Mouse (Mus musculus): ENCODE data around the gene Gm44502. TPM values are rescaled to one million over a fixed set of nuclear protein-coding genes. Genes with fewer than 3 reads are reported as not detected.

The Gm44502 gene
- not detected in 2 replicates for polyA plus RNA-seq (2014; fragmentation: Nextera tagmentation; extraction: Ambion mirVana)

DNA sequence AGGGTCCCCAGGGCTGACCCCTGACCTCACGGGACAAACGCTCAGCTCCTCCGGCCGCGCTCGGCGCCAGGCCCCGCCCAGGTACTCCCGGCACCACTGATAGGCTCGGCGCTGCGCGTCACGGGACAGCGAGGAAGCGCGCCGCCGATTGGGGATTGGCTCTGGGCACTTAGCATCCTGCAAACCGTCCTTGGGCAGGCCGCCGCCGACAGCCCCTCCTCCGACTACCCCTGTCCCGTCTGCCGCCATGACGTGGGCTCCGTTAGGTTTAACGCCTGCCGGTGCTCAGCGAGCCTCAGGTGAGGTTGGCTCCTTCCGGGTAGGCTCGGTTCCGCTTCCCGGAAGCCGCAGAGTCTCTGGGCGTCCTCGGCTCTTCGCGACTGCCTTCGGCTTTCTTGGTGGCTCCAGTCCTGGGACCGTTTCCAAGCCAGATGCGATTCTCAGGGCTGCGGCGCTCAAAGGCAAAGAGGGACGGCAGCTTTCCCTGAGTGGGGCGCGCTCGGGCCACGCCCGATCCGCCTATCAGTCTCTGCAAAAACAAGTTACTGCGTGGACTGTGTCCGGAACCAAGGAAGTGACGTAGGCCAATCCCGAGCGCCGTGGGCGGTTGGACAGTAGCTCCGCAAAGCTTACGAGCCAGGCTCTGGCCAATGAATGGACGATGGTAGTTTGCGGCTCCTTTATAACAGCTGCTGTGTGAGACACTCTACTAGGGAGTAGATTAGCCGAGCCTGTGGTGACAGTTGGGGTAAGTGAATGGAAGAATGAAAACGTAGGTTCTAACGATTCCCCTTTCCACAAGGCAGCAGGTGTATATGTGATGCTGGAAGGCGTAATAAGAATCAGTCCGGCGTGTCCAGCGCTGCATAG is at the start of gene Gm44502, which contains the start of the genes C730034F03Rik and Chkb:
Gm44502 (minus strand) TSS at position 345 of the 870 bp plus-strand sequence.
C730034F03Rik (plus strand) TSS at position 238 of the 870 bp plus-strand sequence.
Chkb (minus strand) TSS at position 557 of the 870 bp plus-strand sequence.
- no peaks in the 10 kb centered on the region for H3K9me3 ChIP-seq (ENCODE audit: control insufficient read depth, low read depth, low read length)
- no peaks in the 10 kb centered on the region for H3K4me1 ChIP-seq (ENCODE audit: control insufficient read depth, insufficient read depth, low read length)
- H3K9ac ChIP-seq (replicated peaks; ENCODE audit: low read depth, low read length), result peak within 1 kb of the TSS; percentile 57
- under 1% methylated on average over 68 of the region's 70 CpGs for WGBS
- peaks cover 15% of the 10 kb centered on the region for H3K36me3 ChIP-seq (ENCODE audit: control insufficient read depth, insufficient read depth, low read length)
- H3K27me3 ChIP-seq (ENCODE audit: control insufficient read depth, insufficient read depth, low read length), result no peaks in the 10 kb centered on the region
- ATAC-seq (ENCODE audit: insufficient number of reproducible peaks, insufficient read depth, low FRiP score, low read depth), result peak; percentile 92
- H3K27ac ChIP-seq (ENCODE audit: low read length), result peak within 1 kb of the TSS; percentile 97
- H3K4me2 ChIP-seq (replicated peaks; ENCODE audit: low read depth, low read length), result peak within 1 kb of the TSS; percentile 85
- H3K4me3 ChIP-seq (ENCODE audit: low read depth, low read length), result peak within 1 kb of the TSS; percentile 78

- H3K9ac ChIP-seq (replicated peaks; ENCODE audit: low read depth, low read length), result no peak overlapping the region
- no peak overlapping the region for H3K27ac ChIP-seq (ENCODE audit: low read length)
- H3K9me3 ChIP-seq (ENCODE audit: control insufficient read depth, low read depth, low read length), result no peaks in the 10 kb centered on the region
- no peak for ATAC-seq (ENCODE audit: insufficient number of reproducible peaks, insufficient read depth, low FRiP score, low read depth)
- 89% methylated on average over 3 of the region's 3 CpGs for WGBS
- no peaks in the 10 kb centered on the region for H3K36me3 ChIP-seq (ENCODE audit: control insufficient read depth, insufficient read depth, low read length)
- H3K27me3 ChIP-seq (ENCODE audit: control insufficient read depth, insufficient read depth, low read length), result no peaks in the 10 kb centered on the region
- H3K4me2 ChIP-seq (replicated peaks; ENCODE audit: low read depth, low read length), result no peak overlapping the region
- peaks cover 4% of the 10 kb centered on the region for H3K4me1 ChIP-seq (ENCODE audit: control insufficient read depth, insufficient read depth, low read length)
- H3K4me3 ChIP-seq (ENCODE audit: low read depth, low read length), result no peak overlapping the region
Observed at GRCm38 (mm10) chr15:89478622-89479021, 49.1 kb upstream of the Gm44502 start.

DNA sequence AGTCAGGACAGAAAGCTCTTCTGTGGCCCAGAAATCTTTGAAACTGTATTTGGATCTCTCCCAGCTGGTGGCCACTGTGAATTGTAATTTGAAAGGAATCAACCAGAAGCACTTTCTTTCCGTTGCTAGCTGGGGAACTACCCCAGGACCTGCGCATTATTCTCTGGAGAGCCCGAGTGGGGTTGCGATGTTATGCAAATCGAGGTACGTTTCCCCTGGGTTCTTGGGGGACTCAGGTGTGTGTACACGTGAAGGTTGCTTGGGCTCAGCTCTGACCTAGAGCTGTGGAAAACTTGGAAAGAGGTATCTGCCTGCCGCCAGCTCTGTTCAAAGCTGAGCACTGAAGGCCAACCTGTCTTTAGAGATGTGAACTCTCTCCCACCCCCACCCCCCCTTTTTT is 48.3 kb upstream of the Gm44502 start:
- no peak overlapping the region for H3K4me3 ChIP-seq (ENCODE audit: low read depth, low read length)
- ATAC-seq (ENCODE audit: insufficient number of reproducible peaks, insufficient read depth, low FRiP score, low read depth), result no peak
- H3K9me3 ChIP-seq (ENCODE audit: control insufficient read depth, low read depth, low read length), result no peaks in the 10 kb centered on the region
- no peak overlapping the region for H3K4me2 ChIP-seq (replicated peaks; ENCODE audit: low read depth, low read length)
- H3K36me3 ChIP-seq (ENCODE audit: control insufficient read depth, insufficient read depth, low read length), result no peaks in the 10 kb centered on the region
- H3K4me1 ChIP-seq (ENCODE audit: control insufficient read depth, insufficient read depth, low read length), result peaks cover 4% of the 10 kb centered on the region
- no peaks in the 10 kb centered on the region for H3K27me3 ChIP-seq (ENCODE audit: control insufficient read depth, insufficient read depth, low read length)
- WGBS, result 61% methylated on average over 8 of the region's 8 CpGs
- H3K9ac ChIP-seq (replicated peaks; ENCODE audit: low read depth, low read length), result no peak overlapping the region
- no peak overlapping the region for H3K27ac ChIP-seq (ENCODE audit: low read length)

DNA sequence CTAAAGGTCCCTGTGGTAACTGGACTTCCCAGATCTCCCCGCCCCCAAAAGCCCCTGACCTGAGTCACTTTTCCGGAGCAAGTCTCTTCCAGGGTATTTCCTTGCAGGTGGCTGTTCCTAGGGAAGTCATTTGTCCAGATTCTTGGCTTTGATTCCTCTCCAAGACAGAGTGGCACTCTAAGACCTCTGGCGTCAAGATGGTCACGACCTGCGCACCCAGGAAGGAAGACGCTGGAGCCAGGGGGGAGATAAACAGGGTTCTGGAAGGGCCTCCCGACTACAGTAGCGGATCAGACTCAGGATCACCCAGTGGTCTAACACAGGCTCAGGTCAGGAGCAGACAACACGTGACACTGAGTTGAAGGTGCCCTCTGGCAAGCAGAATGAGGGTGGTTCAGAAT is 47.6 kb upstream of the Gm44502 start, which contains the start of gene Arsa:
Arsa (minus strand) TSS at position 335 of the 401 bp plus-strand sequence.
- H3K4me2 ChIP-seq (replicated peaks; ENCODE audit: low read depth, low read length), result peak within 1 kb of the TSS; percentile 84
- WGBS, result 30% methylated on average over 9 of the region's 9 CpGs
- H3K27ac ChIP-seq (ENCODE audit: low read length), result peak within 1 kb of the TSS; percentile 66
- peak within 1 kb of the TSS; percentile 55 for H3K4me3 ChIP-seq (ENCODE audit: low read depth, low read length)
- H3K27me3 ChIP-seq (ENCODE audit: control insufficient read depth, insufficient read depth, low read length), result no peaks in the 10 kb centered on the region
- ATAC-seq (ENCODE audit: insufficient number of reproducible peaks, insufficient read depth, low FRiP score, low read depth), result no peak
- H3K4me1 ChIP-seq (ENCODE audit: control insufficient read depth, insufficient read depth, low read length), result peaks cover 4% of the 10 kb centered on the region
- no peaks in the 10 kb centered on the region for H3K36me3 ChIP-seq (ENCODE audit: control insufficient read depth, insufficient read depth, low read length)
- peak within 1 kb of the TSS; percentile 52 for H3K9ac ChIP-seq (replicated peaks; ENCODE audit: low read depth, low read length)
- H3K9me3 ChIP-seq (ENCODE audit: control insufficient read depth, low read depth, low read length), result no peaks in the 10 kb centered on the region

DNA sequence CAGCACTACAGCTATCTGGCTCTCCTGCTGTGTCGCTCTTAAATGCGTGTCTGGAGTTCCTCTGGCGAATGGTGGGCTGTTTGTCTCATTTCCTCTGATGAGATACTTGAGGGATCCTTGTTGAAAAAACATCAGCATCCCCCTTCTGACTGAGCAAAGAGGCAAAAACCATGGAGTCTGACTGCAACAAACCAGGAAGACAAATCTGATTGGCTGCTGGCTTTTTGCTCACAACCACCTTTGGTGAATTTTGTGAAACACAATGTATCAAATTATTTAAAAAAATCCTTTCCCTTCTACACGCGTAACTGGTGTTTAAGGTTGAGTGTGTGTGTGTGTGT is 46.9 kb upstream of the Gm44502 start:
- Histone ChIP-seq H3K9ac (replicated peaks; ENCODE audit: low read depth, low read length) (peak overlapping the region; percentile 52), H3K27me3 (ENCODE audit: control insufficient read depth, insufficient read depth, low read length) (no peaks in the 10 kb centered on the region)
- WGBS, result 4% methylated on average over 5 of the region's 5 CpGs

GRCm38 (mm10) chr15:89475611-89476474 is 46.3 kb upstream of the Gm44502 start:
- Histone ChIP-seq H3K4me1 (ENCODE audit: control insufficient read depth, insufficient read depth, low read length) (peaks cover 4% of the 10 kb centered on the region), H3K36me3 (ENCODE audit: control insufficient read depth, insufficient read depth, low read length) (no peaks in the 10 kb centered on the region), H3K9me3 (ENCODE audit: control insufficient read depth, low read depth, low read length) (no peaks in the 10 kb centered on the region), H3K9ac (replicated peaks; ENCODE audit: low read depth, low read length) (peak overlapping the region; percentile 52), H3K27ac (ENCODE audit: low read length) (peak overlapping the region; percentile 66), H3K27me3 (ENCODE audit: control insufficient read depth, insufficient read depth, low read length) (no peaks in the 10 kb centered on the region), H3K4me2 (replicated peaks; ENCODE audit: low read depth, low read length) (peak overlapping the region; percentile 84), H3K4me3 (ENCODE audit: low read depth, low read length) (peak overlapping the region; percentile 55)
- WGBS, result 8% methylated on average over 44 of the region's 44 CpGs
- peak; percentile 98 for ATAC-seq (ENCODE audit: insufficient number of reproducible peaks, insufficient read depth, low FRiP score, low read depth)

More for the DNA sequence above, 46.9 kb upstream of the Gm44502 start:
- H3K4me3 ChIP-seq (ENCODE audit: low read depth, low read length), result peak overlapping the region; percentile 55
- peak overlapping the region; percentile 66 for H3K27ac ChIP-seq (ENCODE audit: low read length)
- H3K4me2 ChIP-seq (replicated peaks; ENCODE audit: low read depth, low read length), result peak overlapping the region; percentile 84
- H3K9me3 ChIP-seq (ENCODE audit: control insufficient read depth, low read depth, low read length), result no peaks in the 10 kb centered on the region
- peaks cover 4% of the 10 kb centered on the region for H3K4me1 ChIP-seq (ENCODE audit: control insufficient read depth, insufficient read depth, low read length)
- no peak for ATAC-seq (ENCODE audit: insufficient number of reproducible peaks, insufficient read depth, low FRiP score, low read depth)
- no peaks in the 10 kb centered on the region for H3K36me3 ChIP-seq (ENCODE audit: control insufficient read depth, insufficient read depth, low read length)

GRCm38 (mm10) chr15:89475293-89475600 is 45.8 kb upstream of the Gm44502 start:
- Histone ChIP-seq H3K4me1 (ENCODE audit: control insufficient read depth, insufficient read depth, low read length) (peaks cover 4% of the 10 kb centered on the region), H3K27me3 (ENCODE audit: control insufficient read depth, insufficient read depth, low read length) (no peaks in the 10 kb centered on the region), H3K9ac (replicated peaks; ENCODE audit: low read depth, low read length) (peak overlapping the region; percentile 52; the same call in 1 of the 2 replicates), H3K36me3 (ENCODE audit: control insufficient read depth, insufficient read depth, low read length) (no peaks in the 10 kb centered on the region), H3K4me2 (replicated peaks; ENCODE audit: low read depth, low read length) (peak overlapping the region; percentile 84), H3K4me3 (ENCODE audit: low read depth, low read length) (peak overlapping the region; percentile 55), H3K9me3 (ENCODE audit: control insufficient read depth, low read depth, low read length) (no peaks in the 10 kb centered on the region), H3K27ac (ENCODE audit: low read length) (no peak overlapping the region)
- ATAC-seq (ENCODE audit: insufficient number of reproducible peaks, insufficient read depth, low FRiP score, low read depth), result no peak; the same call in 1 of the 2 replicates
- whole genome bisulfite sequencing, result 81% methylated on average over 7 of the region's 7 CpGs

DNA sequence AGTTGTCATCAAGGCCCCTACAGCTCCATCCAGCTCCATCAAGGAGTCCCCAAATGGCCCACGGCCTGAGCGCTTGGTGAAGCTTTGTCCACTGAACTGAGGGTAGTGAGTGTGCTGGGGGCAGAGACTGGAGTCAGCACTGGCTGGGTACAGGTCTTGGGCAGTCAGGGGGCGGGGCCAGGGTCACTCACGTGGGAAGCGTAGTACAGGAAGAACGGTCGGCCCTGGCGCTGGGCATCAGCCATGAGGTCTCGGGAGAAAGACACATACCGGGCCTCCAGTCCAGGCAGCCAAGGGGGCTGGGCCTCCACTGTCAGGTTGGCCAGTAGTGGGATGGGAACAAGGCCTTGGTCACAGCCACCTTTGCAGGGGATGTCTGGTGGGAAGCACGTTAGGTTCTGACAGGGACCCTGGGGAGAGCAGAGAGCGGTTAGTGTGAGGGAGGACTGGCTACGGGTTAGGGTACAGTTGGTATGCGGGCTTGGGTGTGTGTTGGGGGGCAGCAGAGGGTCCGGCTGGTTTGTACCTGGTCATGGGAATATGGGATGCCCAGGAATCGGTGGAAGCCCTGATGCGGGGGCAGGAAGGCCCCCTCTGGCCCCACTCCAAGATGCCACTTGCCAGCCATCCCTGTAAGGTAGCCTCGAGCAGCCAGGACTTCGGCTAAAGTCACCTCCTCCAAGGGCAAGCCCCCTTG is 45.2 kb upstream of the Gm44502 start:
- no peak overlapping the region for H3K27ac ChIP-seq (ENCODE audit: low read length)
- no peak overlapping the region for H3K9ac ChIP-seq (replicated peaks; ENCODE audit: low read depth, low read length)
- no peaks in the 10 kb centered on the region for H3K36me3 ChIP-seq (ENCODE audit: control insufficient read depth, insufficient read depth, low read length)
- 92% methylated on average over 19 of the region's 19 CpGs for WGBS
- H3K9me3 ChIP-seq (ENCODE audit: control insufficient read depth, low read depth, low read length), result no peaks in the 10 kb centered on the region
- H3K27me3 ChIP-seq (ENCODE audit: control insufficient read depth, insufficient read depth, low read length), result no peaks in the 10 kb centered on the region
- H3K4me3 ChIP-seq (ENCODE audit: low read depth, low read length), result no peak overlapping the region
- peaks cover 4% of the 10 kb centered on the region for H3K4me1 ChIP-seq (ENCODE audit: control insufficient read depth, insufficient read depth, low read length)
- ATAC-seq (ENCODE audit: insufficient number of reproducible peaks, insufficient read depth, low FRiP score, low read depth), result no peak
- no peak overlapping the region for H3K4me2 ChIP-seq (replicated peaks; ENCODE audit: low read depth, low read length)

Measured in stomach, embryonic 14.5 days (tissue).